Mouse (Mus musculus): Measurements from ENCODE around the gene Gm27179.
"Not testable (repeated sequence)": the region's sequence is repeated elsewhere in the genome, so short reads cannot be mapped to it uniquely, and the experiment has no call there.

Gene Gm27179

DNA sequence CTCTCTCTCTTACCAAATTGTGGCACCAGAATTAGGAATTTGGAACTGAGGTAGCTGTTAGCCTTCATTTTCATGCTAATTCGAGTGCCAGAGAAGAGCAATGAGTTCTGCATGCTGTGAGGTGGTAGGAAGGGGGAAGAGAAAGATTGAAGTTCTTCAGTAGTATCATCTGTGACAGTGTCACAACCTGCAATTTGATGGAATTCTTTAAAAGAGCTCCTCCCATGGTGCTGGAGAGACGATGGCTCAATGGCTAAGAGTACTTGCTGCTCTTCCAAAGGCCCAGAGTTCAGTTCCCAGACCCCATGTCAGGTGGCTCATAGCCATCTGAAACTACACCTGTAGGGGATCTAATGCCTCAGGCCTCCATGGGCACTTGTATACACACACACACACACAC, at the start of gene Gm27179:
Gene Gm27179, minus strand, starts transcription at position 101 of the 400 bp plus-strand sequence.
- DNase-seq: not testable (repeated sequence)

DNA sequence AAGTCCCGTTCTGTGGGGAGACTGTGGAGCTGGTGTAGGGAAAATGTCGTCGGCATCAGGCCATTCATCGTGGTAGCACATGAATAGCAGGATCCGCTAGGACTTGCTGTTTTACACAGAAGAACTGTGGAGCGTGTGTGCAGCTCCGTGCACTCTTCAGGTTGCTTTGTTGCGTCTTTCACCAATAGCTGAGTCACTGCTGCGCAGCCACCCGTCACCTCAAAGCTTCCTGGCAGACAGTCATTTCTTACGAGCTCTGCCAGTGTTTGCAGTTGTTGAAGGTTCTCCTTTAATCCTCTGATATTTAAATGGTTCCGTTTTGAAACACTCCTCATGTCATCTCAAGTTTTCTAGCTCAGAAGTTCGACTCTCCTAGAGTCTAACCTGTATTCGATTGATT, 45.2 kb upstream of the Gm27179 start:
- DNase-seq: not testable (repeated sequence)

DNA sequence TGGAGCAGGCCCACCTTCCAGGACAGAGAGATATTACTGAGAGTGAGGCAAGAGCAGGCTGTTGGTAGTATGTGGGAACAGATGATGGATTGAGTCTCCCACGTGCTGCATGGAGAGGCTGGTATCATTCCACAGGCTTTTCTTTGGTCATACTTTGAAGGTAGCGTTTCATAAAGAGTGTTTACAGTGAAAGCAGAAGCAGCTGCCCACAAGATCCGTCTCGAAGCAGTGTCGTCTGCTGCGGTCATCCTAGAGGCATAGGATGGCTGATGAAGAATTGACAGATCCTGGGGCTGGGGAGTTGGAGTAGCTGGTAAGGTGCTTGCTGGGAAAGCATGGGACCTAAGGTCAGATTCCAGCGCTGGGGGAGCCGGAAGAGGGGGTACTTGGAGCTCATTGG, 44.5 kb upstream of the Gm27179 start:
- DNase-seq: not testable (repeated sequence)

DNA sequence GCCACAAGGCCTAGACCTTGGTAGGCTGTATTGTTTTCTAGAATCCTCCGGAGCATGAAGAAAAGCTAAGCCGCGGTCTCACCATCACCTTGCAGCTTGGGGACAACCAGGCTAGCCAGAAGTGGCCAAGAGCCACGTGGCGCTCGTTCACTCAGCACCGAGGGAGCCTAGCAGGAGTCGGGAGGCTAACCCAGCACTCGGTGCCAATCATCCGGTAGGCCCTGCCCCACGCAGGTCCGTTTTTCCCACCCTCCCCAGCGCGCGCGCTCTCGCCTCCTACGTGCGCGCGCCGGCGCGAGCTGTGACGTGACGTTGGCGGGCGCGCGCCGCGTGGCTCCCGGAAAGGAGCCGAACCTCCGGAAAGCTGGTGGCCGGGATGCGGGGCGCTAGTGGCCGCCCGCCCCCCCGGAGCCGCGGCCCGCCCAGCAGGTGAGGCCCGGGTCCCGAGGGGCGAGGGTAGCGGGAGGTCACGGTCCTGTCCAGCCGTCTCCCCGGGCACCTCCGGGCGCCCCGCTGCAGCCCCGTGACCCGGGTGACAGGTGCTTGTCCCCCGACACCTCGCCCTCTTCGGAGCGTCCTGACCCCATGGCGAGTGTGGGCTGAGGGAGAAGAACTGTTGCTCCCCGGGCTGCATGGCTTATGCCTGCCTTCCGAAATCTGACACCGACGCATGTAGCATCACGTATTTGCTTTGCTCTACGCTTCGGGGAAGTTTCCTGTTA, 42.9 kb upstream of the Gm27179 start, which contains the start of gene Entpd4b:
Gene Entpd4b, plus strand, starts transcription at position 315 of the 722 bp plus-strand sequence.
- not testable (repeated sequence) for DNase-seq

DNA sequence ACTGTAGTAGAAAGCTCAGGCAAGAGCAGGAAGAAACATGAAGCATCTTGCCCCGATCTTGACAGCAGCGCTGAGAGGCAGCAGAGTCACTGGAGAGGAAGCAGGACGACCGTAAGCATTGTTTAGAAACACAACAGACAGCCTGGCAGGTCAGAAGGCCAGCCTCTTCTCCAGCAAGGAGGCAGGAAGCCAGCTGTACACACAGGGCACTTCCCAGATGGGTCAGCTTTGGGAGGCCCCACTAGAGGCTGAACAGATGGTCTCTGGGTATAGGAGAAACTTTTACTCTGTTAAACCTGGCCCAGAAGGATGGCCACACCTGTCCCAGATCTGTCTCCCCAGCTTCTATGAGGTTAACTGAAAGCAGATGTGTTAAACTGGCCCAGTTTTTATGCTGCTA, 35.0 kb upstream of the Gm27179 start:
- not testable (repeated sequence) for DNase-seq

DNA sequence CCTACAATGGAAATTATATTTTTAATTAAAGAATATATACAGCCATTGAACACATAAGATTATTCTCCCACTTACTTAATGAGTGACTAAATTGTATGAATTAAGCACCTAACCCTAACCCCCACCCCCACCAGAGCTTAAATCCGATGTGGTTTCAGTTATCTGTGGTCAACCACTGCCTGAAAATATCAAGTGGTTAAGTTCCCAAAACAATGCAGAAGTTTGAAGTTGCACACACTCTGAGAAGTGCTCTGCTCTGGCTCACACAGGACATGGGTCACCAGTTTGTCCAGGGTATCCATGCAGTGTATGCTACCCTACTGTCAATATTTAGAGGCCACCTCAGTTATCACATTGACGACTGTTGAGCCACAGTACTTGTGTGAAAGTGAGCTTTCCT, 32.7 kb upstream of the Gm27179 start:
- DNase-seq: not testable (repeated sequence)

DNA sequence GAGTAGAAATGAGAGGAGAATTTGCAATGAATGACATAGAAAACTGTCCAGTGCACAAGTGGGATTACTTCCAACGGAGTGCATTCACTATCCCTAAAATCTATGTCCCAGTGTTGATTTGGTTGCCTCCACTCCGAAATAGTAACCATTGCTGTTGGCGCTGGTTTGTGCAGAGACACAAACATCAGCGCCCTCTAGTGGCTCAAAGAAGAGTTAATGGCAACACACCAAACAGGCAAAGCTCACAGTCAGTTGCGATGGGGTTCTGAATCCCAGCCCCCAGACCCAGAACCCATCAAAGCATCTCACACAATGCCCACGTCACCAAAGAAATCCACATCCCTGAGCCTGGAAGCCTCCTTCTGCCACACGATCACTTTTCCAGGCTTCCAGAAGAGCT, 31.7 kb upstream of the Gm27179 start:
- not testable (repeated sequence) for DNase-seq

DNA sequence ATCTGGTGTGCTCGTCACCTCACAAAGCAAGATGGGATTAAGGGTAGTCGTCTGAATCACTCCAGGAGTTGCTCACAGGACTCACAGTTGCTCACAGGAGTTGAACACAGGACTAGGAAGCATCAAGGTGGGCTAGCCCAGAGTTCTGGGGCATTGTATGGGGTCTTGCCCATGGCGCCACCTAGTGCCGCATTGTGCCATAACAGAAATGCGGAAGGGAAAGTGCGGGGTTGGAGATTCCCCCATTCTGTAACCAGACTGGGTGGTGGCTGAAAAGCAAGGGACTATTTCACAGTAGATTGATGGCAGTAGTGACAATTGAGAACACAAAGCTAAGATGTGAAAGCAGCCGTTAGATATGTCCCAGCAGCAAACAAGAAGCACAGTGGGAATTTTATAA, 30.3 kb upstream of the Gm27179 start:
- not testable (repeated sequence) for DNase-seq

DNA sequence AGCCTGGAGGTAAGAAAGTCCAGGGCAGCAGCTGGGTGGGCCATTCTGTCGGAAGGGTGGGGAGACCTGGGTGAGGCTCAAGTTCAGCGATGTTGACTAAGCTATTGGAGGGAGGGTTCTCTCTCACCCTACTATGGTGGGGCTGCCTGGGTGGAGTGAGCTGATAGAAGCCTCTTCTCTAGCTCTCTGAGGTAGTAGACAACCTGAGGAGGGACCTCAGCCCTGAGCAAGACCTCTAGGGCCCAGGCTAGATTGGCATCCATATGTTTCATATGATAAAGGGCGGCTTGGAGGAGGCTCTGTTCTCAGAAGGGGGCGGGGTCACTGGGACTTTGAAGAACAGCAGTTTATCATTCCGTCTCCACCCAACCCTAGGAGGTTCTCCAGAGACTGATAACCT, 27.8 kb upstream of the Gm27179 start:
- DNase-seq: not testable (repeated sequence)

DNA sequence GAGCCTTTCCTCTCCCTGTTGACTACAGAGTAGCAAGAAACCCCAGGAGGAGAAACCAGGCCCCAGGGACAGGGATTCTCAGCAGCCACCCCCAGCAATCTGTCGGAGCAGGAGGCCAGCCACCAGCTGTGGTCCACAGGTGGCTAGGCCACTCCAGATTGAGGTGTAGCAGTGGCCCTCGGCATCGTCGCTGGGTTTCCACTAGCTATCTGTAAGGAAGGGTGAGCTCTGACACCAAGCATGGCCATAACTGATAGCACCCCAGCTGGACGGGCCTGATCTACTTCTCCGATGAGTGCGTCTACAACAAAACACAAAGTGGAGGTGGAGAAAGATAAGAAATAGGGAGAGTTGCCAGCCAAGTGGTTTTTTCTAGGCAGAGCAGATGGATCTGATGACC, 24.2 kb upstream of the Gm27179 start:
- not testable (repeated sequence) for DNase-seq

DNA sequence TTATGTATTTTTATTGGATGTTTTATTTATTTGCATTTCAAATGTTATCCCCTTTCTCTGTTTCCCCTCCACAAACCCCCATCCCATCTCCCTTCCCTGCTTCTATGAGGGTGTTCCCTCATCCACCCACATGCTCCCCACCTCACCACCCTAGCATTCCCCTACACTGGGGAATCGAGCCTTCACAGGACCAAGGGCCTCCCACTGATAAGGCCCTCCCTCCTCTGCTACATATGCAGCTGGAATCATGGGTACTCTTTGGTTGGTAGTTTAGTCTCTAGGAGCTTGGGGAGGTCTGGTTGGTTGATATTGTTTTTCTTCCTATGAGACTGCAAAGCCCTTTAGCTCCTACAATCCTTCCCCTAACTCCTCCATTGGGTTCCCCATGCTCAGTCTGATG, 13.9 kb upstream of the Gm27179 start:
- not testable (repeated sequence) for DNase-seq

DNA sequence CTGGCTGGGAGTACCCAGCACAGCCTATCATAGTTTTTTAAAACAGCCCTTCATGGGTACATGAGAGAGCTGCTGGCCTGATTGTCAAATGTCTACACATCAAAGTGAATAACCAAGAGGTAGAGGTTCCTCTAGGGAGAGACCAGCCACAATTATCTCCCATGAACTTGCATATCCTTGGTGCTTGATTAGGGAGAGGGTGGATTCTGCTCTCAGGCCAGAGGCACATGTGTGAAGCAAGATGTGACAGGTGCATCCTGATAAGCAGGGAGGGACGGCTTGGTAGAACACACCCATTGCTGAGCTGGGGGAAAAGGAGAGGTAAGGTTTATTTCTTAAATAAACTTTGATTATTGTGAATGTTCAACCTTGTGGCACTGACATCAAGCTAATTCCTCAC, 10.7 kb upstream of the Gm27179 start:
- DNase-seq: not testable (repeated sequence)

DNA sequence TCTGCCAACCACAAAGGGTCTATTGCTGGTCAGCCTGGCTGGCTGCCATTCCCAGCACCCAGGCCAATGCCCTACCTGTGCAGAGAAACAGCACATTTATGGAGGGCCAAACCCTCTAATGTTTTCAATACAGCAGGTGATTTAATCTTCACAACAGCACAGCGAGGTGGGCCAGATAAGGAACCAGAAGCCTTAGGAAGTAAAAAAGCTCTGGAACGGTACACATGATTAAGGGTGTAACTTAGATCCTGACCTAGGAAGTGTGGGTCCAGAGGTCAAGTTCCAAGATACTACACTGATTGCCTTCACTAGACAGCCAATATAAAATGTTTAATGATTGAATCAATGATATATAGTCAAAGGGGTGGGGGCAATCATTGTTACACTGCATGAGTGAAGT, 8.5 kb upstream of the Gm27179 start:
- not testable (repeated sequence) for DNase-seq

DNA sequence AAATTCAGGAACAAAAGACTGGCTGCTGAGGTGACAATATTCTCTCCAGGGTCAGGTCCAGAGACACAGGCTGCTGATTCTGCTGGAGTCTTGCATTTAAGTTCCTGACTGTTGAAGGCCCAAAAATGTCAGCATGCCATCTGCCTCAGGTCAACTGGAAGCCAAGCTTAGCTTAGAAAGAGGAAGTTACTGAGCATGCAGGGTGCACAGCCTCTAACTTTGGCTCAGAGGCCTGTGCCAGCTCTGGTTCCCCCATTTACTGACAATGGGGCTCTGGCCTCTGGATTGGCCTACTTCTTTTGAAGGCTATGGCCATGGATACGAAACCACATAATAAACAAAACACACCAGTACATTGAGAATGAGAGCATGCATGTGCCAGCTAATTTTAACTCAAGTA, 5.3 kb downstream of the Gm27179 start:
- DNase-seq: not testable (repeated sequence)

DNA sequence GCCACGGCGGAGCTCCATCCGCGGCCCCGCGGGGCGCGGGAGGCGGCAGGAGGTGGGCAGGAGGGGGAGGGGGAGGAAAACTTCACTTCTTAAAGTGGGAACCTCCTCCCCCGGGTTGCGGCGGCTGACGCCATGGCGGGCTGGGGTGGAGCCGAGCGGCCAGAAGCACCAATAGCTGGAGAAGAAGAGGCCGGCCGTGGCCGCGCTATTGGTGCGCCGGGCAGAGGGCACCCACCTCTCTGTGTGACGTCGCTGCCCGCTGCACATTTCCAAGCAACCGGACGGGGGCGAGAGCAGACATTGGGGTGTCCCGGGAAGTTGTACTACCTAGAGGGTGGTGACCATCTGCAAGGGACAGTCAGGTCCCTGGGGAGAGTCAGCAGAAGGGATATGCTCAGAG, 9.2 kb downstream of the Gm27179 start, which contains the start of gene Gm16867:
Gene Gm16867, minus strand, starts transcription at position 189 of the 400 bp plus-strand sequence.
- DNase-seq: not testable (repeated sequence)

DNA sequence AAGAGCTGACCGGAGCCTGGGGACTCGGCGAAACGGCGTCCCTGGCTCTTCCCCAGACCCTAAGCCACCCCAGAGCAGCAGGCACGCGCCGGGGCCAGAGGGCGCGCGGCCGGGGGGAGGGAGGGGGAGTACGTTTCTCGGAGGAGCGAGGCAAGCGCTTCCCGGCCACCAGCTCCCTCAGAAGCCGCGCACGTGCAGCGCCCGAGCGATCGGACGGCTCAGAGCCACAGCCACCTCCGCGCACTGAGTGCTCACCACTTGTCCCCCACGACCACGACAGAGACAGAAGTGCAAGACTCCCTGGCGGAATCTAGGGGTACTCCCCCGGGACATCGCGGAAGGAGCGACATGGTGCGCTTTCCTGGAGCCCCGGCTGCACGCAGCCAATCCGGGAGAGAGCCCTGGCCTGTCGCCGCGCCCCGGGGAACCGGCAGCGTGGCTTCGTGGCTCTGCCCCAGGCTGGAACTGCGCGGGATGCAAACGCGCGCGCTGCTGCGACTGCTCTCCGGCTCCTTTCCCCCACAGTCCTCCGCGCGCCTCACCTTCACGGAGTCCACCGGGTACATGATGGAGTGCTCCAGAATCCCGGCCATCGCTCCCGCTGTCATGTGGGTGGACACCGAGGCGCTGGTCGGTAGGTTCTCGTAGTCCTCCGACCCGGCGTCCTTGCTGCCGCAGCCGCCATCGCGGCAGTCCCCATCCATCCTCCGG, 9.8 kb downstream of the Gm27179 start:
- DNase-seq: not testable (repeated sequence)

DNA sequence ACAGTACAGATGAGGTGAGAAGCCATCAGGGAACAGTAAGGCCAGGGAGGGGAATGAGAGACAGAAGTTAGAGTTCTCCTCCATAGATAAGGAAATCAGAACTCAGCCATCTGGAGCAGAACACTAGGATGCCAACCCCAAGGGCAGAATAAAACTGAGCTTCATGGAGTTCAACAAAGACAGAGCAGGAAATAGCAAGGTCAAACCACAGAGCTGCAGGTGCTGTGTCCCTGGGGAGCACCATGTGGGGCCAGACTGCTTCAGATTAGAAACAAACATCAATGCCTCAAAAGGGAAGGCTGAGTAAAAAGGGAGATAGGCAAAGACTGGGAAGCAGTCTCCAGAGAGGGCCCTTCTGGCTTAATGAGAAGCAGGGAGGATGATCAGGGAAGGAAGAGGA, 16.1 kb downstream of the Gm27179 start:
- not testable (repeated sequence) for DNase-seq

DNA sequence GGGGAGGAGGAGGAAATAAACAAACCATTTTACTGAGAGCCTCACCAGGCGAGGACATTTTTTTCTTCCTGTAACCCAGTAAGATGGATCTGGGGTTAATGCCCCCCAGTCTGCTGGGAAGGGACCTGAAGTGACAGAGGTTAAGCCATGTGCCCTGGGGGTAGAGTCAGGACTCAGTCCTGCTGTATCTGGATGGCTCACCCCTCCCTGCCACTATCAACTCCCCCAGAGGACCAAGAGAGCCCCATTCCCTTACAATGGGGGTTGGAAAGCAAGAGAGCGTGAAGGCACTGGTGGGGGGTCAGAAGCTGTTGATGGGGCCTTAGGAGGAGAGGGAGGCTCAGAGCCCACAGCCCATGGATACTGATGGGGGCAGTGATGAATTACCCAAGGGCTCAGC, 17.4 kb downstream of the Gm27179 start:
- DNase-seq: not testable (repeated sequence)

DNA sequence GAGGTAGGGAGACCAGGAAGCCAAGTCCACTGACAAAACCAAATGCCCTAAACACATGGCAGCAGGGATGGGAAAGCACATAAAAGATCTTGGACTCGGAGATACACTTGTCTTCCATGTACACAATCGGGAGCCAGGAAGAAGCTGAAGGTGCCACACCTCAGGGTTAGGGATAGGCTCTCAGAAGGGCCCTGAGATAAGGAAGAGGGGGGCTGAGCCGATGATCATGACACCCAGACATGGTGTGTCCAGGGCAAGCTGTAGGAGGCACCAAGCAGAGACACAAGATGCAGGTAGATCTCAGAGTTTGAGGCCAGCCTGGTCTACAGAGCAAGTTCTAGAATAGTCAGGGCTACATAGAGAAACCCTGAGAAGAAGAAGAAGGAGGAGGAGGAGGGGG, 17.8 kb downstream of the Gm27179 start:
- not testable (repeated sequence) for DNase-seq

DNA sequence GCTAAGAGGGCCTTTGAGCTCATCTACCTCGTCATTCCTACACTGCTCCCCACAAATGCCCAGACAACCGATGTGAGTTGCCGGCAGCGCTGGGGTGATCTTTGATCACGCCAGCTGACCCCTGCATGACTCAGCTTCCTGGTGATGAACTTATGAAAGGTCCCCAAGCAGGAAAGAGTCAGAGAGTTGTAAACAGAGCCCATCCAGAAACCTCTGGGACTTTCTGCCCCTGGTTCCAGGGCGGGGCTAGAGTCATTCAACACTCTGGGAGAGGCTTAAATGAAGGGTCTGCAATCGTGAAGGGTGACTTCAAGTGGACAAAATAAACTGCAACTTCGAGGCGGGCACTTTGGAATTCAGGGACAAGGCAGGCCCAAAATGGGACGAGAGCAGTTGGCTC, 24.3 kb downstream of the Gm27179 start:
- DNase-seq: not testable (repeated sequence)

DNA sequence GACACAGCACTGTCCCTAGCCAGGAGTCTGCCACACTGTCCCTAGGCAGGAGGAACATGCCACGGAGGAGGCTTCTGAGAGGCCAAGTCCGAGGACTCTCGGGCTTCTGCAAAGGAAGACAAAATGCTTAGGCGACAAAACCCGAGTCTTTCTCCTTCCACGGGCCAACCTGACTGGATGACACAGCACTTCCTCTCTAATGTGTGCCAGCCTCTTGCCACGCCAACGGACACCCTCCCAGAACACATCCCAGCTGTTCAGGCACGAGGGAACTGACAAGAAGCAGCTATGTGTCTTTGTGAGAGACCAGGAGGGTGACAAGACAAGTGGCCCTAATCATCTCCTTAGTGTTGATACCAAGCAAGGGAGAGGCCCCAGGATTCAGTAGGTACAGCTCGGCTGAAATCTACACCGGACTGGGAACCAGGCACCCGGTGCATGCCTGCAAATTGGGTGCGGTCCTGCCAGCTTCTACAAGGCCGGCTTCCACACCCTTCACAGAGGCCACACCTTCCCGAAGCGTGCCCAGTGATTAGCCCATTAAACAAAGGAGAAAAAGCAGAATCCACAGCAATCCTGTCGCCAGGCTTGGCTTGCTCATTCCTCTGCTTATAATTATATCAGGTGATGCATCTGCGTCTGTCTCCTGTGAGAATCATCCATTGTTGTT, 26.7 kb downstream of the Gm27179 start:
- DNase-seq: not testable (repeated sequence)

DNA sequence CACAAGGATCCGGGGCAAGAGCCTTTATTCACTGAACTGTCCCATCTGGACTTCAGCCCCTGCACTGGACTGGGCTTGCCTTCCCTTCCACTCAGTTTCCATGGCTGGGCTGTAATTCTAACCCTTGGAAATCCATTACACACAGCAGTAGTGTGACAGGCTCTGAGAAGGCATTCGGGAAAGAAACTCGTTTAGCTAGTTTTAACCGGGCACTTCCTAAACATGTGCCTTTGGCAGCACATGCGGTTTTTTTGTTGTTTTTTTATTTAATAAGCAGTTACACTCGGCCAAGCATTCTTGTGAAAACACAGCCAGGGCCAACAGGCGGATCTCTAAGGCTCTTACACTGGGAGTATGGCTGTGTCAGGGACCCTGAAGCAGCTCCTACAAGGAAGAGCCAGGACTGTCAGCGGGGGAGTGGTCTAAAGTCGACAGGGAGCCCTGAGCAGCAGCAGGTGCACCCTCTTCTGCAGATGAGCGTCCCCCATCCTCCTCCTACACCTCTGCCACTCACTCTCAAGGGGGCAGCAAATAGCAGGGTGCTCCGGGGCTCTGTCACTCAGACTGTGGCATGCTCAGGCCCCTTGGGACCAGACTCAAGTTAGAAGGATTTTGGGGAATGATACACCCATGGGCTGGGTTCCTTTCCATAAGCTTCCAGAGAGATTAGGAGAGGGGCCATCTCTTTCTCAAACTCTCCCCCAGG, 38.3 kb downstream of the Gm27179 start:
- not testable (repeated sequence) for DNase-seq

DNA sequence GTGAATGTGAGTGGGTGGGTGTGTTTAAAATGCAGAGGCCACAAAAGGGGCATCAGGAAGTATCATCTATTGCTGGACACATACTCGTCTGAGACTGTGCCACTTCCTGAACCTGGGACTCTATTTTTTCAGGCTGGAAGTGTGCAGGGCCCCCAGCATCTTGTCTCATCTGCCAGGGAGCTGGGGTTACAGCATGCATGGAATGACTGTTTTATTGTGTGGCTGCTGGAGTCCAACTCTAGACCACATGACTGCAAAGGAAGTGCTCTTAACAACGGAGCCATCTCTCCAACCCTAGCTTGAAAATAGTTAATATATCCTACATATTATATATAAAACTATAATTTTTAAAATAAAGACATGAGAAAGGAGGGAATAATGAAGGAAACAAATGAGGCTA, 39.0 kb downstream of the Gm27179 start:
- DNase-seq: not testable (repeated sequence)

Data from heart, adult 11 months (tissue).